Mouse (Mus musculus) gonadal fat pad, adult 2 months (tissue): ENCODE results near the gene Il17d. TPM values are rescaled to one million over a fixed set of nuclear protein-coding genes. Genes with fewer than 3 reads are reported as not detected.

Experiments used
- polyA plus RNA-seq: library from polyadenylated mRNA; depleted of rRNA; stranded (reverse); fragments of >200 nt; gene quantifications from 2 replicates; pipeline ENCODE4 v1.2.3, GENCODE M21; 2012; rRNA removed

Il17d gene
- polyA plus RNA-seq, 1 experiment = 10.8 TPM

Other genes starting within 250 kb of the Il17d start
- gene Cryl1, start 126.2 kb upstream of the Il17d start, polyA plus RNA-seq = 62.2 and 70.3 TPM in 2 replicates
- gene Ift88, start 100.7 kb upstream of the Il17d start, polyA plus RNA-seq = 8.1 and 8.6 TPM in 2 replicates
- 16.7 and 31.8 TPM in 2 replicates for gene Eef1akmt1, start 46.8 kb downstream of the Il17d start, polyA plus RNA-seq
- 3.9 and 4.0 TPM in 2 replicates for gene Xpo4, start 140.7 kb downstream of the Il17d start, polyA plus RNA-seq
- gene Gm49361, start 221.3 kb downstream of the Il17d start, polyA plus RNA-seq = not detected in 2 replicates
- 22.0 and 26.1 TPM in 2 replicates for gene Lats2, start 233.6 kb downstream of the Il17d start, polyA plus RNA-seq